Mouse (Mus musculus) adrenal gland, postnatal 4 days (tissue): ENCODE results near the gene Wfikkn2. TPM values are rescaled to one million over a fixed set of nuclear protein-coding genes. Genes with fewer than 3 reads are reported as not detected.

Experiments
- DNase-seq, 2 experiments: peaks; one replicate each; pipeline ENCODE4 v3.0.0; 2021 to 2022; ENCODE audit warnings: low spot score in 2 of 2, mixed read lengths in 2 of 2
- total RNA-seq, 2 experiments: library from RNA; stranded (reverse); gene quantifications; 2 replicates each; pipeline ENCODE4 v1.2.3; 2021

The Wfikkn2 gene
- total RNA-seq, 2 experiments from 2014 or later, result 1.3 to 1.5 TPM

DNA sequence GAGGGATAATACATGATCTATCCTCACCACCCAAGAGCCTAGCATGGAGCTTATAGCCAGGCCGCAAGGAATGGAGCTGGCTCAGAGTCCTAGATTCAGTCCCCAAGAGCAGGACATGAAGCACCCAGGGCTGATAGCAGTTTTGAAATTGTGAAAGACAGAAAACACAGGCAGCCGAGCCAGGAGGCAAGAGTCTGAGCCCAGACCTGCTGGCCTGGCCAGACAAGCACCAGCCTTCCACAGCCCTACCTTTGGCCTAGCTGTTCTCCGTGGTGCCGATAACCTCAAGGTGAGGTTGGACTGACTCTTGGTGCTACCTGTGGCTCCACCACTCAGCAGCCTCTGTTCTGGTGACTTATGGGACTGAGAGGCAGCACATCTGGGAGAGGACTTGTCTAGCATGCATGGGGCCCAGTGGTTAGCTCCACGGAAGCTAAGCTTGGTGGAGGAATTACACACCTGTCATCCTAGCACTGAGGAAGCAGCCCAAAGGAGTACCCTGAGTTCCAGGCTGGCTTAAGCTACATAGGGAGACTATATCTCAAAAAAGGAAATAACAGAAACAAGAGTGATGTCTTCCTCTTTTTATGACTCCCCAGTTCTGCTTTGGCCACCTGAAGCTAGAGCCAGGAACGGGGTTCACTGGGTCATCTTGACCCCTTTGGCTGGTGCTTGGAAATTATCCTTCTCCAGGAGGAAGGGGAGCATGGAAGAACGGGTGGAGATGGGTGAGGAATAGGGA, 47.2 kb downstream of the Wfikkn2 start:
- no peak for DNase-seq

DNA sequence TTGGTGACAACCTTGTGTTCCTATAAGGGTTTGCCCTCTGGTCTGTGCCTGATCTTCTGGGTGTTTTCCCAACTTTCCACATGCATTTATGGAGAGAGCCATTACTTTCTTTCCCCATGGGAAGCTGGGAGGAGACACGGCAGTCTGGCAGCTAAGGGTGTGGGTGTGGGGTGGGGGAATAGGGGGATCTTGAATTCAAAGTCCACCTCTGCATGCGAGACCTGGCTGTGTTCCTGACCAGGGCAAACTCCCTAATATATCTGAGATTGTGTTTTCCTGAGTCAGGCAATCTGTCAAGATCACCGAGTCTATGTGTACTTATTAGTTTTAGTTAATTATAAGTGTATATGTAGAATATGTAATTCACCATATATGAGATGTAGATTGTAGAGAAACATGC, 49.5 kb downstream of the Wfikkn2 start:
- DNase-seq, result no peak

DNA sequence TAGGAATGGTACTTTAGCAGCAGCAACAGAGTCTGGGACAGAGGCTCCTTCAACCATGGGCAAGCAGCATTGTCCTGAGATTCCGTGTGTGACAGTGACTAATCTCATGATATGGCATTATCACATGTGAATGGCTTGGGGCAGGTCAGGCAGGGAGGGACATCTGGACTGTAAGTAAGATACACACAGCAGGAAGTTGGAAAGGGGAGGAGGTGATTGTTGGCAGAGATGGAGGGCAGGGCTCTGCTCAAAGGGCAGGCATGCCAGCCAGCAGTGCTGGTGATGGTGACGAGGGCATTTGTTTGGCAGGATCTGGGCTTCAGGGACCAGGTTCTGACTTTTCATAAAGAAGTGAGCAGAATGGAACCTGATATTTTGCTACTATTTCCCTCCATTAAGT, 52.7 kb downstream of the Wfikkn2 start:
- no peak for DNase-seq

GRCm38 (mm10) chr11:94190665-94191064, 55.1 kb downstream of the Wfikkn2 start:
- no peak for DNase-seq

DNA sequence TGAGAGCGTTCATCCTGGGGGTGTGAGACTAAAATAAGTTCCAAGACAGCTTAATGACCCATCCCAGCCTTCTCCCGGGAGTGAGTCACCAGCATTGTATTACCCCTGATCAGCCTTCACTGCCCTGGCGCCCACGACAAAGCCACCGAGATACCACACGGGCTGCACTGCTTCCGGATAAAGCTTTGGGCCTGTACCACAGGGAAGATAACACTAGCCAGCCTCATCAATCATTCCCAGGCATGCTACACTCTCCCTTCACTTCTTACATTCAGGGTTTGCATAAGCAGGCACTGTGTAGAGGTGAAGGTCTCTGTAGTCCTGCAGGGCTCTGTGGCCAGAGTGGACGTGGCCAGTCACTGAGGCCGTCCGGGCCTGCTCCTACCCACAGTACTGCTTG, 56.2 kb downstream of the Wfikkn2 start:
- DNase-seq, result no peak

Other genes with a start within 250 kb of the Wfikkn2 start
- gene Spag9, start 249.9 kb downstream of the Wfikkn2 start, total RNA-seq, result 100 to 1,000 TPM; 109 to 118 TPM
- 100 to 1,000 TPM; 117 to 126 TPM for gene Tob1, start 34.6 kb downstream of the Wfikkn2 start, total RNA-seq
- not detected for gene Gm21885, start 35.9 kb upstream of the Wfikkn2 start, total RNA-seq
- 100 to 1,000 TPM in 1 of 2 experiments, 10 to 100 TPM in 1; 92.6 to 110 TPM for gene Luc7l3, start 76.0 kb upstream of the Wfikkn2 start, total RNA-seq
- gene Ankrd40, start 82.0 kb upstream of the Wfikkn2 start, total RNA-seq, result 100 to 1,000 TPM; 108 to 114 TPM
- gene Abcc3, start 147.0 kb upstream of the Wfikkn2 start, total RNA-seq, result 10 to 100 TPM in 1 of 2 experiments, 1 to 10 TPM in 1; 7.9 to 11.7 TPM
- 10 to 100 TPM in 1 of 2 experiments, 1 to 10 TPM in 1; 8.7 to 12.0 TPM for gene Cacna1g, start 228.2 kb upstream of the Wfikkn2 start, total RNA-seq
- under 1 TPM in 1 of 2 experiments, not detected in 1; 0.11 TPM for gene Spata20, start 240.2 kb upstream of the Wfikkn2 start, total RNA-seq